Mouse (Mus musculus) brain, embryonic 14.5 days (tissue): ENCODE data around the gene Osbpl10. TPM values are rescaled to one million over a fixed set of nuclear protein-coding genes. Genes with fewer than 3 reads are reported as not detected.
A peak's percentile ranks its signal among the peaks of the same experiment; 100 is the strongest.
"Not testable (repeated sequence)": the region's sequence is repeated elsewhere in the genome, so short reads cannot be mapped to it uniquely, and the experiment has no call there.

ENCODE experiments used
- DNase-seq: peaks from one replicate; pipeline ENCODE4 v3.0.0-alpha.2; 2011; ENCODE audit warnings: low read depth
- CTCF ChIP-seq: fragments of 200-500 bp; IDR thresholded peaks from 2 replicates; pipeline ENCODE4 v1.5.1; 2012; ENCODE audit warnings: inconsistent platforms, mild to moderate bottlenecking, moderate library complexity, borderline replicate concordance; ENCODE audit not compliant: insufficient read depth, insufficient read length; ENCODE audit errors: extremely low read depth
- POLR2A ChIP-seq: fragments of 200-500 bp; IDR thresholded peaks from 2 replicates; pipeline ENCODE4 v1.6.1; 2012; ENCODE audit warnings: mild to moderate bottlenecking, inconsistent platforms, borderline replicate concordance; ENCODE audit not compliant: poor library complexity, insufficient read depth, insufficient read length, severe bottlenecking; ENCODE audit errors: extremely low read depth
- polyA plus RNA-seq: library from polyadenylated mRNA; depleted of rRNA; stranded (reverse); fragments of >200 nt; gene quantifications from 2 replicates; pipeline ENCODE4 v1.2.3, GENCODE M21; 2012

The Osbpl10 gene
- polyA plus RNA-seq, 1 experiment, result 7.3 TPM

GRCm38 (mm10) chr9:114952866-114953265 is 25.5 kb upstream of the Osbpl10 start:
- DNase-seq, result no peak
- peak; percentile 34; the same call in 1 of the 2 replicates for TF ChIP-seq CTCF
- no peak for TF ChIP-seq POLR2A

DNA sequence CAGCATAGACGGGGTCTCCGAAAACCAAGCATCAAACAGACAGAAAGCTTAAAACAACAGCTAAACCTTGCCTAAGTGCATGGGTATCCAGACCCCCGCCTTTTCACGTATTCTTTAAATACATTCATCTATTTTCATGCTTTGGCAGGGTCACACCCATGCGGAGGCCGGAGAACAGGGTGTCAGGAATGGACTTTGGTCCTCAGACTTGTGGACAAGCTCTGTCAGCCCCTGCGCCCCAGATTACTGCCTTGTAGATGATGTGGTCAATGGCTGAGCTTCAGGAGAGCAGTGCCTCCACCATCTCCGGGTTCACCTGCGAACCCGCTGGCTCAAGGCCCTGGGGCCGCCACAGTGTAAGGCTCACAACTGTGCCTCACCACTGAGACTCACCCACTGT is 23.0 kb upstream of the Osbpl10 start:
- TF ChIP-seq POLR2A, result no peak
- no peak for TF ChIP-seq CTCF
- no peak for DNase-seq

DNA sequence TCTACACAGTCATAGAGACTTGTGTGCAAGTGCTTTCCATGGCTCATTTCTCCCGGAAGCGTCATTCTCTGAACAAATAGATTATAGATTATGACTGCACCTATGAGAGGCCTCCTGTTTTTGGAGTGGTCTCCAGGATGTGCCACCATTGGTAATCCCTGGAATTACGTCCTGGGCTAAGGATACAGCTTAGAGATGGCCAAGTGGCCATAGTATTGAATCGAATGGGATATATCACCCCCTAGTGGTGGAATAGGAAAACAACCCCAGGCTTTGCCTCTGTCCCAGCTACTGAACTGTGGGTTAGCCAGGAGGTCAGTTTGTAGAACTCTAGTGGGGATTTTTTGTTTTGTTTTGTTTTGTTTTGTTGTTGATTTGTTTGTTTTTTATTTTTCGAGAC is 21.4 kb upstream of the Osbpl10 start:
- peak; percentile 53 for DNase-seq
- TF ChIP-seq CTCF (peak; percentile 69; the same call in 1 of the 2 replicates), POLR2A (no peak)

- TF ChIP-seq CTCF (no peak), POLR2A (no peak)
- no peak for DNase-seq
Observed at GRCm38 (mm10) chr9:114960043-114960789, 18.2 kb upstream of the Osbpl10 start.

GRCm38 (mm10) chr9:114960844-114961243 is 17.5 kb upstream of the Osbpl10 start:
- DNase-seq, result no peak
- TF ChIP-seq CTCF, result no peak
- no peak for TF ChIP-seq POLR2A

- DNase-seq, result no peak
- TF ChIP-seq POLR2A (no peak), CTCF (no peak)
Observed at GRCm38 (mm10) chr9:114964093-114964492, 14.3 kb upstream of the Osbpl10 start.

DNA sequence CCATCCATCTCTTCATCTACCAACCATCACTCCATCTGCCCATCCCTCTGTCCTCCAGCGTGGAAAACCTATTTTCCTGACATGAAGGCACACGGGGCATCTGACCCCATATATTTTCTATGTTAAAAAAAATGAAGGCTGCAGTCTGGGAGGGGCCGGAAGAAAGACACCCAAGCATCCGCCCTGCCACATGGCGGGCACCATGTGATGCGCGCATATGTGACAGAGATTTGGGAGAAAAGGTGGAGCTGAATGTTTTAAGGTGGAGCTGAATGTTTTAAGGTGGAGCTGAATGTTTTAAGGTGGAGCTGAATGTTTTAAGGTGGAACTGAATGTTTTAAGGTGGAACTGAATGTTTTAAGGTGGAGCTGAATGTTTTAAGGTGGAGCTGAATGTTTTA is 12.1 kb upstream of the Osbpl10 start:
- DNase-seq, result not testable (repeated sequence)

GRCm38 (mm10) chr9:114977461-114978280 is 698 bp upstream of the Osbpl10 start:
- DNase-seq, result peak; percentile 37

GRCm38 (mm10) chr9:114979969-114980368 is 1.6 kb downstream of the Osbpl10 start:
- no peak for DNase-seq
- TF ChIP-seq CTCF (no peak), POLR2A (no peak)

More at GRCm38 (mm10) chr9:114977461-114978280, 698 bp upstream of the Osbpl10 start:
- TF ChIP-seq POLR2A (no peak), CTCF (no peak)

DNA sequence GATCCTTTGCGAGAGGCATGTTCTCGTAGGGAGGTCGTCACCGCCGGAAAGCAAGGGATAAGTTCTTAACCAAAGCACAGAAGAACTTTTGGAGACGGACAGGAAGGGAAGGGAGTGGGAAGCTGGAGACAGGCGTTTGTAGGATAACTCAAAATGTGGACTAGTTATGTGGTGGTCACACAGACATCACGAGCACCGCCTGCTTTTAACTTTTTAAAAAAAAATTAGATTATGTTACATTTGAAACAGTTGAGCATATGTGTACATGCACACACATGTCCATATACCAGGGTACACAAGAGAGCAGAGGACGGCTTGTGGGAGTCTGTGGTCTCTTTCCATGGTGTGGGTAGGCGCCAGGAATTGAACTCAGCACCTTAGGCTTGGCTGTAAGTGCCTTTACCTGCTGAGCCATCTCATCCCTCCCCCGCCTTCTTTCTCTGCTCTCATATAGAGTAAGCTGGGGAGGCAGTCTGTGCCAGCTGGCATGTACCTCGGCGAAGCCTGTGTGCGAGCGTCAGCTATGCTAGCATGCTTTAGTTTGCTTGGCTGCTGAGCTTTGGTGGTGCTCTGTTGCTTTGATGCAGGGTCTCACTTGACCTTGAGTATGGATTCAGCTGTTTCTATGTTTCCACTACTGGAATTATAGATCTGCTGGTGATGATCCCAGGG is 4.5 kb downstream of the Osbpl10 start, which contains the start of gene Rps27rt:
Rps27rt (minus strand) TSS at position 51 of the 672 bp plus-strand sequence.
- no peak for TF ChIP-seq POLR2A
- DNase-seq, result peak; percentile 59

GRCm38 (mm10) chr9:114985741-114986140 is 7.4 kb downstream of the Osbpl10 start:
- TF ChIP-seq POLR2A, result no peak
- no peak for TF ChIP-seq CTCF
- no peak for DNase-seq

DNA sequence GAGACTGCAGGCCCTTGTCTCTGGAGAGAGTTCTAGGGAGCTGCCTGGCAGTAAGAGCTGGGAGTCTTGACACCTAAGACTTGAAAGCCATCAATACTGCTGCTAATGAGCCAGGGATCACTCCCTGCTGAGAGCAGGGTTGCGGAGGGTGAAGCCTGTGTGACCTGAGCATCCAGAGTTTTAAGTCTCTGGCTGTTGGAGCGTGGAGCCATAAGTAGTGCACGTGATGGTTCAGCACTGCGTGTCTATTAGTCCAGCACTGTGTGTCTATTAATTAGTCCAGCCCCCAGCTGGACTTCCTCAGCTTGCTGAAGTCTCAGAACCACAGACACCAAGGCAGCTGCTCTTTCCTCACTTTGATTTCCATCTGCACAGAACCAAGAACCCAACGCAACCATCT is 8.0 kb downstream of the Osbpl10 start:
- TF ChIP-seq CTCF (no peak), POLR2A (no peak)
- DNase-seq, result peak; percentile 6

DNA sequence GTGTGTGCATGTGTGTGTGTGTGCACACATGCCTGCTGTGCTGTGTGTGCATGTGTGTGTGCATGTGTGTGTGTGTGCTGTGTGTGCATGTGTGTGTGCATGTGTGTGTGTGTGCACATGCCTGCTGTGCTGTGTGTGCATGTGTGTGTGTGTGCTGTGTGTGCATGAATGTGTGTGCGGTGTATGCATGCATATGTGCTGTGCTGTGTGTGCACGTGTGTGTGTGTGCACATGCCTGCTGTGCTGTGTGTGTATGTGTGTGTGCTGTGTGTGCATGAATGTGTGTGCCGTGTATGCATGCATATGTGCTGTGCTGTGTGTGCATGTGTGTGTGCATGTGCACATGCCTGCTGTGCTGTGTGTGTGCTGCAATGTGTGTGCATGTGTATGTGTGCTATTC is 9.7 kb downstream of the Osbpl10 start:
- no peak for DNase-seq
- TF ChIP-seq CTCF, result no peak
- no peak for TF ChIP-seq POLR2A

DNA sequence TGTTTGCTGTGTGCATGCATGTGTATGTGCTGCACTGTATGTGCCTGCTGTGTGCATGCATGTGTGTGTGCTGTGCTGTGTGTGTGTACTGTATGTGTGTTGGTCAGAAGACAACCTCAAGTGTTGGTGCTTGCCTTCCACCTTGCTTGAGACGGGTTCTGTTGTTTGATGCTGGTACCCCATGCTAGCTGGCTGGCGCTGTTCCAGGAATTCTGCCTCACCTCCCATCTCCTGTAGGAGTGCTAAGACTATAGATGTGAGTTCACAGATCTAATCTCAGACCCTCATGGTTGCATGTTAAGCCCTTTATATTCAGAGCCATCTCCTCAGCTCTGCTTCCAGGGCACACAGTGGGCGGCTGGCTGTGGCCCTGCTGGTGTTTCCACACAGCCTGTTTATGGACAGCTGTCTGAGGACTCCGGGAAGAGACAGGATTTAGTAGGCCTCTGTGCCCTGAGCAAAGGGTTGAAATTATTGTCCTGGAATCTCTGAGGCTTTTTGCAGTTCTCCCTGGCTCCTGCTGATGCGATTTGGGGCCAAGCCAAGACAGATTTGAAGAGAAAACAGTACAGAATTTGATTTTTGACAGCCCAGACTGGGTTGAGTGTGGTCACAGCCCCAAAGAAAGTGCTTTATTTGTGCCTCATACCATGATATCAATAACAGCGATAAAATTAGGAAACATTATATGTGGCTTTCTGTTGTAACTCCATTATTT is 10.4 kb downstream of the Osbpl10 start:
- no peak for TF ChIP-seq CTCF
- TF ChIP-seq POLR2A, result no peak
- DNase-seq, result peak; percentile 41
